Mouse (Mus musculus): ENCODE data around the gene Wfikkn1. TPM values are rescaled to one million over a fixed set of nuclear protein-coding genes. Genes with fewer than 3 reads are reported as not detected.

Gene Wfikkn1
- 2.6 and 5.6 TPM in 2 replicates for polyA plus RNA-seq (2016; fragmentation: Nextera tagmentation; extraction: Ambion mirVana)

GRCm38 (mm10) chr17:25880196-25880910 is at the start of gene Wfikkn1:
Gene Wfikkn1, minus strand, starts transcription at chr17:25880858.
- H3K9me3 ChIP-seq (replicated peaks) = no peaks in the 10 kb centered on the region
- peak within 1 kb of the TSS; percentile 20; the same call in 1 of the 2 replicates for H3K4me3 ChIP-seq
- no peaks in the 10 kb centered on the region for H3K27me3 ChIP-seq (ENCODE audit: low read depth, poor library complexity, severe bottlenecking)
- H3K36me3 ChIP-seq = peaks cover 69% of the 10 kb centered on the region
- WGBS = 17% methylated on average over 5 of the region's 5 CpGs
- peaks cover 83% of the 10 kb centered on the region for H3K4me1 ChIP-seq
- DNase-seq (ENCODE audit: low spot score) = peak; percentile 43
- peak within 1 kb of the TSS; percentile 79 for H3K27ac ChIP-seq

- peaks cover 6% of the 10 kb centered on the region for H3K4me1 ChIP-seq
- DNase-seq (ENCODE audit: low spot score) = no peak
- H3K36me3 ChIP-seq = peaks cover 51% of the 10 kb centered on the region
- no peak overlapping the region for H3K27ac ChIP-seq
- H3K27me3 ChIP-seq (ENCODE audit: low read depth, poor library complexity, severe bottlenecking) = no peaks in the 10 kb centered on the region
- WGBS = 78% methylated on average over 2 of the region's 2 CpGs
- H3K9me3 ChIP-seq (replicated peaks) = no peaks in the 10 kb centered on the region
- no peak overlapping the region for H3K4me3 ChIP-seq
Observed at GRCm38 (mm10) chr17:25925348-25925747, 44.7 kb upstream of the Wfikkn1 start.

- DNase-seq (ENCODE audit: low spot score) = no peak
- H3K36me3 ChIP-seq = peaks cover 32% of the 10 kb centered on the region
- no peak overlapping the region for H3K4me3 ChIP-seq
- H3K27ac ChIP-seq = no peak overlapping the region
- peaks cover 21% of the 10 kb centered on the region for H3K4me1 ChIP-seq
- WGBS = 88% methylated on average over 5 of the region's 5 CpGs
- no peaks in the 10 kb centered on the region for H3K9me3 ChIP-seq (replicated peaks)
- H3K27me3 ChIP-seq (ENCODE audit: low read depth, poor library complexity, severe bottlenecking) = no peaks in the 10 kb centered on the region
Observed at GRCm38 (mm10) chr17:25922120-25922519, 41.5 kb upstream of the Wfikkn1 start.

GRCm38 (mm10) chr17:25919786-25920642 is 39.4 kb upstream of the Wfikkn1 start:
- Histone ChIP-seq H3K27me3 (ENCODE audit: low read depth, poor library complexity, severe bottlenecking) (no peaks in the 10 kb centered on the region), H3K4me1 (peaks cover 21% of the 10 kb centered on the region), H3K4me3 (peak overlapping the region; percentile 72), H3K27ac (peak overlapping the region; percentile 90), H3K9me3 (replicated peaks) (no peaks in the 10 kb centered on the region), H3K36me3 (peaks cover 24% of the 10 kb centered on the region)
- WGBS = under 1% methylated on average over 40 of the region's 40 CpGs
- DNase-seq (ENCODE audit: low spot score) = peak; percentile 99

GRCm38 (mm10) chr17:25919144-25919785 is 38.6 kb upstream of the Wfikkn1 start, which contains the start of gene Rab40c:
Gene Rab40c, minus strand, starts transcription at chr17:25919727.
- Histone ChIP-seq H3K4me3 (peak within 1 kb of the TSS; percentile 72), H3K27me3 (ENCODE audit: low read depth, poor library complexity, severe bottlenecking) (no peaks in the 10 kb centered on the region), H3K9me3 (replicated peaks) (no peaks in the 10 kb centered on the region), H3K4me1 (peaks cover 21% of the 10 kb centered on the region), H3K36me3 (peaks cover 24% of the 10 kb centered on the region), H3K27ac (peak within 1 kb of the TSS; percentile 90)
- peak; percentile 68 for DNase-seq (ENCODE audit: low spot score)
- under 1% methylated on average over 78 of the region's 78 CpGs for WGBS

GRCm38 (mm10) chr17:25918037-25918750 is 37.5 kb upstream of the Wfikkn1 start:
- Histone ChIP-seq H3K4me3 (peak overlapping the region; percentile 72), H3K9me3 (replicated peaks) (no peaks in the 10 kb centered on the region), H3K27ac (no peak overlapping the region), H3K36me3 (peaks cover 29% of the 10 kb centered on the region), H3K27me3 (ENCODE audit: low read depth, poor library complexity, severe bottlenecking) (no peaks in the 10 kb centered on the region), H3K4me1 (peaks cover 21% of the 10 kb centered on the region)
- no peak for DNase-seq (ENCODE audit: low spot score)
- WGBS = 82% methylated on average over 9 of the region's 9 CpGs

- DNase-seq (ENCODE audit: low spot score) = no peak
- H3K27ac ChIP-seq = no peak overlapping the region
- H3K4me1 ChIP-seq = peaks cover 21% of the 10 kb centered on the region
- WGBS = 87% methylated on average over 8 of the region's 8 CpGs
- H3K9me3 ChIP-seq (replicated peaks) = no peaks in the 10 kb centered on the region
- no peak overlapping the region for H3K4me3 ChIP-seq
- peaks cover 34% of the 10 kb centered on the region for H3K36me3 ChIP-seq
- H3K27me3 ChIP-seq (ENCODE audit: low read depth, poor library complexity, severe bottlenecking) = no peaks in the 10 kb centered on the region
Observed at GRCm38 (mm10) chr17:25916931-25917647, 36.4 kb upstream of the Wfikkn1 start.

GRCm38 (mm10) chr17:25914295-25914694 is 33.6 kb upstream of the Wfikkn1 start:
- no peaks in the 10 kb centered on the region for H3K9me3 ChIP-seq (replicated peaks)
- H3K4me3 ChIP-seq = no peak overlapping the region
- peaks cover 47% of the 10 kb centered on the region for H3K36me3 ChIP-seq
- no peak for DNase-seq (ENCODE audit: low spot score)
- 88% methylated on average over 4 of the region's 4 CpGs for WGBS
- H3K4me1 ChIP-seq = peaks cover 15% of the 10 kb centered on the region
- H3K27ac ChIP-seq = no peak overlapping the region
- H3K27me3 ChIP-seq (ENCODE audit: low read depth, poor library complexity, severe bottlenecking) = no peaks in the 10 kb centered on the region

- Histone ChIP-seq H3K4me1 (peaks cover 14% of the 10 kb centered on the region), H3K27ac (no peak overlapping the region), H3K9me3 (replicated peaks) (no peaks in the 10 kb centered on the region), H3K4me3 (no peak overlapping the region), H3K36me3 (peaks cover 47% of the 10 kb centered on the region), H3K27me3 (ENCODE audit: low read depth, poor library complexity, severe bottlenecking) (no peaks in the 10 kb centered on the region)
- WGBS = 86% methylated on average over 1 of the region's 1 CpGs
- DNase-seq (ENCODE audit: low spot score) = no peak
Observed at GRCm38 (mm10) chr17:25913877-25914275, 33.2 kb upstream of the Wfikkn1 start.

- Histone ChIP-seq H3K4me1 (peaks cover 9% of the 10 kb centered on the region), H3K9me3 (replicated peaks) (no peaks in the 10 kb centered on the region), H3K4me3 (no peak overlapping the region), H3K27ac (no peak overlapping the region), H3K27me3 (ENCODE audit: low read depth, poor library complexity, severe bottlenecking) (no peaks in the 10 kb centered on the region), H3K36me3 (peaks cover 47% of the 10 kb centered on the region)
- 87% methylated on average over 14 of the region's 14 CpGs for WGBS
- DNase-seq (ENCODE audit: low spot score) = no peak
Observed at GRCm38 (mm10) chr17:25913186-25913876, 32.7 kb upstream of the Wfikkn1 start.

- WGBS = 87% methylated on average over 4 of the region's 4 CpGs
- Histone ChIP-seq H3K4me1 (no peaks in the 10 kb centered on the region), H3K9me3 (replicated peaks) (no peaks in the 10 kb centered on the region), H3K36me3 (peaks cover 39% of the 10 kb centered on the region), H3K27ac (no peak overlapping the region), H3K27me3 (ENCODE audit: low read depth, poor library complexity, severe bottlenecking) (no peaks in the 10 kb centered on the region), H3K4me3 (no peak overlapping the region)
- DNase-seq (ENCODE audit: low spot score) = no peak
Observed at GRCm38 (mm10) chr17:25911816-25912215, 31.2 kb upstream of the Wfikkn1 start.

All from limb, embryonic 10.5 days (tissue).